In genomic region chr10:41303639-41304444, GRCm38 (mm10) we compare ENCODE assay signal across 8 mouse cellular contexts. TPM values are rescaled to one million over a fixed set of nuclear protein-coding genes. Genes with fewer than 3 reads are reported as not detected.
A peak's percentile ranks its signal among the peaks of the same experiment; 100 is the strongest.
DNase-seq lines count a peak whose midpoint lies in the region; ATAC-seq and TF ChIP-seq lines count a peak whose summit lies in the region.

Gene Ak9 (plus strand): TSS chr10:41303980.

- peak; percentile 94 for DNase-seq in A20 (ENCODE audit: low read depth, low spot score)
- peak; percentile 79 to 88 for DNase-seq in heart, adult 9 months (ENCODE audit: low spot score in 2 of 2)
- peak; percentile 94 for DNase-seq in kidney, adult 9 months
- DNase-seq in spleen, adult 18-20 months, result peak; percentile 78 to 88

- no peaks in the 10 kb centered on the region for H3K9me3 ChIP-seq in embryonic facial prominence, embryonic 15.5 days (replicated peaks)
- H3K9me3 ChIP-seq in limb, embryonic 13.5 days, result no peaks in the 10 kb centered on the region
- no peaks in the 10 kb centered on the region for H3K9me3 ChIP-seq in midbrain, embryonic 15.5 days

- peak within 1 kb of the TSS; percentile 97 for H3K4me3 ChIP-seq in bone marrow, adult 2 months (replicated peaks; ENCODE audit: control insufficient read depth, low read depth, low read length)
- peak within 1 kb of the TSS; percentile 96 for H3K4me3 ChIP-seq in embryonic facial prominence, embryonic 15.5 days (replicated peaks)
- H3K4me3 ChIP-seq in limb, embryonic 13.5 days, result peak within 1 kb of the TSS; percentile 86
- H3K4me3 ChIP-seq in midbrain, embryonic 15.5 days, result peak within 1 kb of the TSS; percentile 79

- H3K4me2 ChIP-seq in embryonic facial prominence, embryonic 15.5 days (replicated peaks), result peak within 1 kb of the TSS; percentile 96
- peak within 1 kb of the TSS; percentile 90 for H3K4me2 ChIP-seq in limb, embryonic 13.5 days (replicated peaks)
- H3K4me2 ChIP-seq in midbrain, embryonic 15.5 days, result peak within 1 kb of the TSS; percentile 95

- peak within 1 kb of the TSS; percentile 93 for H3K27ac ChIP-seq in bone marrow, adult 2 months (ENCODE audit: control insufficient read depth, insufficient read depth, low read depth, low read length, poor library complexity)
- peak within 1 kb of the TSS; percentile 60 for H3K27ac ChIP-seq in embryonic facial prominence, embryonic 15.5 days (replicated peaks)
- H3K27ac ChIP-seq in limb, embryonic 13.5 days, result peak within 1 kb of the TSS; percentile 49; the same call in 1 of the 2 replicates
- H3K27ac ChIP-seq in midbrain, embryonic 15.5 days, result peak within 1 kb of the TSS; percentile 74

- H3K4me1 ChIP-seq in bone marrow, adult 2 months (ENCODE audit: control insufficient read depth, insufficient read depth, low read length), result no peaks in the 10 kb centered on the region; the same call in 1 of the 2 replicates
- peaks cover 9% of the 10 kb centered on the region for H3K4me1 ChIP-seq in embryonic facial prominence, embryonic 15.5 days
- H3K4me1 ChIP-seq in limb, embryonic 13.5 days, result peaks cover 8% of the 10 kb centered on the region
- peaks cover 12% of the 10 kb centered on the region for H3K4me1 ChIP-seq in midbrain, embryonic 15.5 days

- ATAC-seq in embryonic facial prominence, embryonic 15.5 days (ENCODE audit: insufficient number of reproducible peaks, low FRiP score, low TSS enrichment, low read depth), result peak; percentile 77
- ATAC-seq in limb, embryonic 13.5 days (ENCODE audit: low FRiP score, low read depth), result peak; percentile 85
- ATAC-seq in midbrain, embryonic 15.5 days (replicated peaks), result peak; percentile 90

- no peak for TF ChIP-seq POLR2A in bone marrow, adult 2 months (IDR thresholded peaks at IDR 0.05; ENCODE audit: borderline replicate concordance, control insufficient read depth, low read depth, low read length)

- peak; percentile 26; the same call in 1 of the 2 replicates for TF ChIP-seq CTCF in bone marrow, adult 2 months (IDR thresholded peaks at IDR 0.05; ENCODE audit: control insufficient read depth, insufficient read depth, low read length)

- no peaks in the 10 kb centered on the region for H3K36me3 ChIP-seq in embryonic facial prominence, embryonic 15.5 days
- no peaks in the 10 kb centered on the region for H3K36me3 ChIP-seq in limb, embryonic 13.5 days
- no peaks in the 10 kb centered on the region for H3K36me3 ChIP-seq in midbrain, embryonic 15.5 days (replicated peaks)

- under 1% methylated on average over 25 of the region's 25 CpGs for WGBS in bone marrow, adult 2 months
- WGBS in embryonic facial prominence, embryonic 15.5 days, result under 1% methylated on average over 25 of the region's 25 CpGs
- WGBS in limb, embryonic 13.5 days, result under 1% methylated on average over 25 of the region's 25 CpGs
- under 1% methylated on average over 25 of the region's 25 CpGs for WGBS in midbrain, embryonic 15.5 days

- peak within 1 kb of the TSS; percentile 64 for H3K9ac ChIP-seq in embryonic facial prominence, embryonic 15.5 days
- H3K9ac ChIP-seq in limb, embryonic 13.5 days, result peak within 1 kb of the TSS; percentile 75
- peak within 1 kb of the TSS; percentile 84 for H3K9ac ChIP-seq in midbrain, embryonic 15.5 days

- H3K27me3 ChIP-seq in embryonic facial prominence, embryonic 15.5 days, result no peaks in the 10 kb centered on the region
- H3K27me3 ChIP-seq in limb, embryonic 13.5 days, result no peaks in the 10 kb centered on the region
- H3K27me3 ChIP-seq in midbrain, embryonic 15.5 days (replicated peaks), result no peaks in the 10 kb centered on the region

RNA-seq across cellular contexts. Expression of gene Ak9, which starts in this region (rescaled TPM):
- polyA plus RNA-seq in bone marrow, adult 2 months (2011; ENCODE audit: insufficient read depth, insufficient read length, low replicate concordance, missing spikeins), result 0.22 TPM in 1 of 2 replicates, not detected in the other
- polyA plus RNA-seq in embryonic facial prominence, embryonic 15.5 days (2015; fragmentation: Nextera tagmentation; extraction: Ambion mirVana), result 0.56 and 1.1 TPM in 2 replicates
- not detected in 2 replicates for polyA plus RNA-seq in limb, embryonic 13.5 days (2015; fragmentation: Nextera tagmentation; extraction: Ambion mirVana)
- polyA plus RNA-seq in midbrain, embryonic 15.5 days (2015; fragmentation: Nextera tagmentation; extraction: Ambion mirVana), result 0.22 and 0.30 TPM in 2 replicates

Comparison
In these comparisons a context has a peak if more than half of its experiments do, and no peak if none do; other contexts are left out.
1. Peak in every context shown above with its lines: DNase-seq, ATAC-seq, H3K4me3 ChIP-seq and H3K27ac ChIP-seq.
2. Peak in ATAC-seq, H3K4me3 ChIP-seq, H3K27ac ChIP-seq, H3K9ac ChIP-seq and H3K4me2 ChIP-seq in limb, embryonic 13.5 days; RNA of the gene not detected or under 1 TPM.
3. Peak in ATAC-seq, H3K4me3 ChIP-seq, H3K27ac ChIP-seq, H3K9ac ChIP-seq and H3K4me2 ChIP-seq in midbrain, embryonic 15.5 days; RNA of the gene not detected or under 1 TPM.